Mouse (Mus musculus) CD4-positive, CD25-positive, alpha-beta regulatory T cell, adult 4 months (primary cell): ENCODE data around the gene Gm12216. TPM values are rescaled to one million over a fixed set of nuclear protein-coding genes. Genes with fewer than 3 reads are reported as not detected.
A peak's percentile ranks its signal among the peaks of the same experiment; 100 is the strongest.
"Not testable (repeated sequence)": the region's sequence is repeated elsewhere in the genome, so short reads cannot be mapped to it uniquely, and the experiment has no call there.

Experiments
- ATAC-seq: one replicate; pipeline ENCODE4 v1.8.0; 2017
- polyA plus RNA-seq, 2 experiments: library from polyadenylated mRNA; unstranded; fragments of 100-300 nt; shearing (Covaris generic); gene quantifications; one replicate each; pipeline ENCODE4 v1.2.1; 2017

Gm12216 gene
- polyA plus RNA-seq, 2 experiments from 2014 or later = 31.5 to 32.1 TPM

- no peak for ATAC-seq
Measured at GRCm38 (mm10) chr11:53871786-53872507, 12.9 kb upstream of the Gm12216 start.

- ATAC-seq = no peak
Measured at GRCm38 (mm10) chr11:53869172-53869571, 10.1 kb upstream of the Gm12216 start.

GRCm38 (mm10) chr11:53868323-53868722 is 9.3 kb upstream of the Gm12216 start:
- ATAC-seq = not testable (repeated sequence)

GRCm38 (mm10) chr11:53864724-53865310 is 5.8 kb upstream of the Gm12216 start:
- not testable (repeated sequence) for ATAC-seq

- ATAC-seq = not testable (repeated sequence)
Measured at GRCm38 (mm10) chr11:53860944-53861343, 1.9 kb upstream of the Gm12216 start.

- peak; percentile 4 for ATAC-seq
Measured at GRCm38 (mm10) chr11:53858058-53858760, 847 bp downstream of the Gm12216 start.

- ATAC-seq = no peak
Measured at GRCm38 (mm10) chr11:53853665-53854064, 5.4 kb downstream of the Gm12216 start.

- peak; percentile 99 for ATAC-seq
Measured at GRCm38 (mm10) chr11:53851795-53852194, 7.3 kb downstream of the Gm12216 start.

- ATAC-seq = no peak
Measured at GRCm38 (mm10) chr11:53849588-53850320, 9.3 kb downstream of the Gm12216 start.

GRCm38 (mm10) chr11:53845680-53846079 is 13.4 kb downstream of the Gm12216 start:
- ATAC-seq = peak; percentile 91

GRCm38 (mm10) chr11:53843106-53843505 is 15.9 kb downstream of the Gm12216 start:
- no peak for ATAC-seq

GRCm38 (mm10) chr11:53842161-53842581 is 16.9 kb downstream of the Gm12216 start:
- ATAC-seq = no peak

GRCm38 (mm10) chr11:53841514-53841913 is 17.5 kb downstream of the Gm12216 start:
- ATAC-seq = peak; percentile 19

- ATAC-seq = peak; percentile 46
Measured at GRCm38 (mm10) chr11:53839663-53840642, 19.1 kb downstream of the Gm12216 start.

GRCm38 (mm10) chr11:53839147-53839546 is 19.9 kb downstream of the Gm12216 start:
- peak; percentile 64 for ATAC-seq

- no peak for ATAC-seq
Measured at GRCm38 (mm10) chr11:53837731-53838130, 21.3 kb downstream of the Gm12216 start.

GRCm38 (mm10) chr11:53835379-53836010 is 23.6 kb downstream of the Gm12216 start:
- ATAC-seq = peak; percentile 37

- no peak for ATAC-seq
Measured at GRCm38 (mm10) chr11:53825409-53825808, 33.6 kb downstream of the Gm12216 start.

- no peak for ATAC-seq
Measured at GRCm38 (mm10) chr11:53821945-53822338, 37.1 kb downstream of the Gm12216 start.

- ATAC-seq = no peak
Measured at GRCm38 (mm10) chr11:53821230-53821944, 37.7 kb downstream of the Gm12216 start.
